Mouse (Mus musculus) hindbrain, postnatal 0 days (tissue): Measurements from ENCODE around the gene Fam124a. TPM values are rescaled to one million over a fixed set of nuclear protein-coding genes. Genes with fewer than 3 reads are reported as not detected.

Experiments
- ATAC-seq: fragments of 200-750 bp; cut with Nextera tagmentation; 2 replicates; pipeline ENCODE4 v1.8.0; 2017; ENCODE audit warnings: mild to moderate bottlenecking, moderate TSS enrichment, moderate library complexity
- DNase-seq: peaks from one replicate; pipeline ENCODE4 v3.0.0-alpha.2; 2015; ENCODE audit warnings: low spot score
- H3K27ac ChIP-seq: fragments of 300-500 bp; sonication (generic); 2 replicates; pipeline ENCODE4 v1.5.1; 2014; ENCODE audit warnings: mild to moderate bottlenecking
- H3K27me3 ChIP-seq: fragments of 300-500 bp; sonication (generic); 2 replicates; pipeline ENCODE4 v1.6.1; 2014; ENCODE audit warnings: low read length, mixed read lengths; ENCODE audit not compliant: insufficient read depth
- H3K36me3 ChIP-seq: fragments of 300-500 bp; sonication (generic); 2 replicates; pipeline ENCODE4 v1.6.1; 2014; ENCODE audit warnings: low read length, mixed read lengths; ENCODE audit not compliant: insufficient read depth
- H3K4me1 ChIP-seq: fragments of 300-500 bp; sonication (generic); 2 replicates; pipeline ENCODE4 v1.6.1; 2014; ENCODE audit warnings: antibody characterized with exemption, low read length, mixed read lengths; ENCODE audit not compliant: insufficient read depth
- H3K4me2 ChIP-seq: fragments of 300-500 bp; sonication (generic); 2 replicates; pipeline ENCODE4 v1.6.1; 2014; ENCODE audit warnings: low read depth, mild to moderate bottlenecking, low read length, moderate library complexity, mixed read lengths
- H3K4me3 ChIP-seq: fragments of 300-500 bp; sonication (generic); 2 replicates; pipeline ENCODE4 v1.5.1; 2014; ENCODE audit warnings: low read length
- H3K9ac ChIP-seq: fragments of 300-500 bp; sonication (generic); replicated peaks from 2 replicates; pipeline ENCODE4 v1.6.1; 2014; ENCODE audit warnings: mild to moderate bottlenecking, low read length, moderate library complexity, mixed read lengths
- H3K9me3 ChIP-seq: fragments of 300-500 bp; sonication (generic); 2 replicates; pipeline ENCODE4 v1.6.1; 2016; ENCODE audit warnings: low read length, mixed read lengths
- CTCF ChIP-seq: IDR thresholded peaks from 2 replicates; pipeline ENCODE4 v1.5.1; 2016; ENCODE audit warnings: antibody characterized with exemption, control low read depth, low read depth
- WGBS: fragments of 180-500 bp; shearing (Covaris S2); extraction: QIAGEN DNeasy Blood & Tissue Kit; methylation state at CpG from one replicate; pipeline ENCODE4 v1.1.7; 2014; 5-methylcytosine and 5-hydroxymethylcytosine counted together
- polyA plus RNA-seq: library from polyadenylated mRNA; unstranded; fragments of >200 nt; fragmentation: Nextera tagmentation; extraction: Ambion mirVana; gene quantifications from 2 replicates; pipeline ENCODE4 v1.2.1, GENCODE M21; 2015
- total RNA-seq: library from RNA; depleted of rRNA; stranded (reverse); fragments of >200 nt; gene quantifications from 2 replicates; pipeline ENCODE4 v1.2.3, GENCODE M21; 2014

Fam124a gene
- total and polyA plus RNA-seq, 2 experiments from 2014 or later, result 31.3 to 41.2 TPM

DNA sequence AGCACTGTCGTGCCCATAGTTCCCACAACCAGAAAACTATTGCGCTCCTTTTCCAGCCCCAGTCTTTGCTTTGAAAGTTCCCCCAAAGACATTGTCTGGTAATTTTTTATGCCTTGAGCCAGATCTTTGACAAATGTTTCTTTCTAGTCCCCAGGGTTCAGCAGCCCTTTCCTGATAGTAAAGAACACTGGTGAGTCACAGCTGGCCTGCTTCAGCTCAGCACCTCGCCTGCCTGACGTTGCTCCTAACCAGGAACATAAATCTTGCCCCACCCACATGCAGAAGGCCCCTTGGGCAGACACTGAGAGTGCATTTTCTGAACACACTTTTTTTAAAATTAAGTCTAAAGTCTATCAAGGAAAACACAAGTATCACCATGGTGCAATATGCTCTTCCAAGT is 14.8 kb downstream of the Fam124a start:
- Histone ChIP-seq H3K4me3 (no peak overlapping the region), H3K27me3 (no peaks in the 10 kb centered on the region), H3K9ac (no peak overlapping the region), H3K4me2 (no peak overlapping the region), H3K27ac (no peak overlapping the region), H3K36me3 (no peaks in the 10 kb centered on the region; the same call in 1 of the 2 replicates), H3K4me1 (no peaks in the 10 kb centered on the region), H3K9me3 (no peaks in the 10 kb centered on the region)
- WGBS, result 64% methylated on average over 4 of the region's 4 CpGs
- TF ChIP-seq CTCF, result no peak
- ATAC-seq (no peak), DNase-seq (no peak)

DNA sequence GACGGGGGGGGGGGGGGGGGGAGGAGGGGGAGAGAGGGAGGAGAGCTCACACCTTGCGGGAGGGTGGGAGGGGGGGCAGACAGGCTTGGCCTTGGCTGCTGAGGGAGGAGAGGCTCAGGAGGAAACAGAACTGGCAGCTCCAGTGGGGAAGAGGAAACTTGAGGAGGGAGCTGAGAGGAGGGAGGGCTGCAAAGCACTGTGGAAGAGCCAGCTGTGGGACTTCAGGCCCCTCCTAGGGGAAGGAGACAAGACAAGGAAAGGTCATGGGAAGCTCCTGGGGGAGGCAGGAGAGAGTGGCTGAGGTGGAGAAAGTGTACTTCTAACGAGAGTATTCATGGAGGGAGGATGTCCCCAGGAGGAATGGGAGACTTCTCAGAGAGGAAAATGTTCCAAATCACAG is 17.9 kb downstream of the Fam124a start:
- Histone ChIP-seq H3K4me1 (no peaks in the 10 kb centered on the region), H3K4me3 (no peak overlapping the region), H3K36me3 (no peaks in the 10 kb centered on the region), H3K27ac (no peak overlapping the region), H3K27me3 (no peaks in the 10 kb centered on the region), H3K4me2 (no peak overlapping the region), H3K9ac (no peak overlapping the region), H3K9me3 (no peaks in the 10 kb centered on the region)
- WGBS, result 24% methylated on average over 2 of the region's 3 CpGs
- ATAC-seq (no peak), DNase-seq (no peak)
- no peak for TF ChIP-seq CTCF

- DNase-seq (no peak), ATAC-seq (no peak)
- 52% methylated on average over 6 of the region's 6 CpGs for WGBS
- Histone ChIP-seq H3K36me3 (0 out of 2 replicates have a peak, but pooled peaks cover 4% of the 10 kb centered on the region), H3K4me3 (no peak overlapping the region), H3K9me3 (no peaks in the 10 kb centered on the region), H3K27me3 (no peaks in the 10 kb centered on the region), H3K27ac (no peak overlapping the region), H3K4me2 (no peak overlapping the region), H3K9ac (no peak overlapping the region), H3K4me1 (no peaks in the 10 kb centered on the region)
- TF ChIP-seq CTCF, result no peak
These were observed 19.4 kb downstream of the Fam124a start for GRCm38 (mm10) chr14:62574906-62575305.

- Histone ChIP-seq H3K4me3 (no peak overlapping the region), H3K9me3 (no peaks in the 10 kb centered on the region), H3K9ac (no peak overlapping the region), H3K4me2 (no peak overlapping the region), H3K4me1 (no peaks in the 10 kb centered on the region), H3K27me3 (no peaks in the 10 kb centered on the region), H3K36me3 (0 out of 2 replicates have a peak, but pooled peaks cover 4% of the 10 kb centered on the region), H3K27ac (no peak overlapping the region)
- no peak for TF ChIP-seq CTCF
- peak; percentile 65 for DNase-seq
- peak; percentile 66 for ATAC-seq
- WGBS, result 61% methylated on average over 8 of the region's 8 CpGs
These were observed 20.3 kb downstream of the Fam124a start for GRCm38 (mm10) chr14:62575862-62576261.

GRCm38 (mm10) chr14:62580945-62581344 is 25.4 kb downstream of the Fam124a start:
- Histone ChIP-seq H3K4me2 (no peak overlapping the region), H3K27ac (peak overlapping the region; percentile 68; the same call in 1 of the 2 replicates), H3K9ac (no peak overlapping the region), H3K36me3 (0 out of 2 replicates have a peak, but pooled peaks cover 4% of the 10 kb centered on the region), H3K4me3 (no peak overlapping the region), H3K27me3 (no peaks in the 10 kb centered on the region), H3K4me1 (peaks cover 3% of the 10 kb centered on the region; the same call in 1 of the 2 replicates), H3K9me3 (no peaks in the 10 kb centered on the region)
- ATAC-seq, result peak; percentile 43; the same call in 1 of the 2 replicates
- WGBS, result 84% methylated on average over 3 of the region's 3 CpGs
- no peak for DNase-seq
- no peak for TF ChIP-seq CTCF

DNA sequence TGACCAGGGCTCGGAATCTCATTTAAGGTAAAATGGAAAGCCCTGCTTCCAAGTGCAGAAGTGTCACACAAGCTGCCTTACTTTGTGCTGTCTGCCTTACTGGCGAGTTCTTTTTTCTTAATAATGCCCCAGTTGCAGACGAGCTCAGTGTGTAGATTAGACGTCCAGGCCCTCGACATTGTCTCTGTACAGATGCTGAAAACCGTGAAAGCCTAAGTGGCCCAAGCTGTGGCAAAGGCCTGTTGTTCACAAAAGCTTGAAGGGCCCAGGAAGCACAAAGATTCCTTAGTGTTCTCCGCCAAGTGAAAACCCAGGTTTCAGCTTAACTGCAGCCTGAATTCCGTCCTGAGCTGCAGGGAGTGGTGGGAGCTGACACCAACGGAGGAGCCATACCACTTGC is 26.2 kb downstream of the Fam124a start:
- H3K36me3 ChIP-seq, result 0 out of 2 replicates have a peak, but pooled peaks cover 4% of the 10 kb centered on the region
- H3K4me1 ChIP-seq, result peaks cover 3% of the 10 kb centered on the region; the same call in 1 of the 2 replicates
- no peak for DNase-seq
- H3K4me2 ChIP-seq, result no peak overlapping the region
- ATAC-seq, result no peak
- H3K4me3 ChIP-seq, result no peak overlapping the region
- no peaks in the 10 kb centered on the region for H3K27me3 ChIP-seq
- TF ChIP-seq CTCF, result no peak
- peak overlapping the region; percentile 68 for H3K27ac ChIP-seq
- no peak overlapping the region for H3K9ac ChIP-seq
- 28% methylated on average over 9 of the region's 9 CpGs for WGBS
- H3K9me3 ChIP-seq, result no peaks in the 10 kb centered on the region

GRCm38 (mm10) chr14:62584637-62585036 is 29.1 kb downstream of the Fam124a start:
- Histone ChIP-seq H3K27me3 (no peaks in the 10 kb centered on the region), H3K27ac (peak overlapping the region; percentile 82), H3K9me3 (no peaks in the 10 kb centered on the region), H3K4me2 (no peak overlapping the region), H3K9ac (no peak overlapping the region), H3K4me3 (no peak overlapping the region), H3K4me1 (peaks cover 3% of the 10 kb centered on the region; the same call in 1 of the 2 replicates), H3K36me3 (0 out of 2 replicates have a peak, but pooled peaks cover 10% of the 10 kb centered on the region)
- TF ChIP-seq CTCF, result no peak
- DNase-seq (no peak), ATAC-seq (no peak)
